Mouse (Mus musculus): ENCODE measurements at regions not wholly inside any gene's neighbourhood (a gene's known extent, or its start where the extent isn't known, plus 50 kb on each side); places are given as distances from the start of the nearest gene placed in this dataset.

DNA sequence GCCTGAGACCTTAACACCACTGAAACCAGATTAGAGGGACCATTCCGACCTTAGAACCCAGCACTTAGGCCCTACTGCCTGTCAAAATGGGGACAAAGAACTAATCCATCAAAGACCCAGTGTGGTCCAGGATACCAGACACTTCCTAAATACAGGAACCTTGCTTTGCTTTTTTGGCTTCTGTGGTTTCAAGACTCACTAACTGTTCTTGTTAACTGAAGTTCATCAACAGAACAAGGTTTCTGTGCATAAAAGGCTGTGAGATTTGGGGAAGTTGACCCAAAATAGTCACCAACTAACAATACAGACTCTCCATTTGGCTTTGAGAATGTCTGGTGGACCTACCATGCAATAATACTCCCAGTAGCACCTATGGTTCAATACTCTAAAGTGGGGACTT is 56.4 kb upstream of the Arglu1 start:
- no peak overlapping the region for H3K27ac ChIP-seq (ENCODE audit: low read depth, low read length)
- H3K9ac ChIP-seq (ENCODE audit: low read length), result no peak overlapping the region
- H3K4me2 ChIP-seq (ENCODE audit: low read length), result no peak overlapping the region
- no peaks in the 10 kb centered on the region for H3K4me1 ChIP-seq (ENCODE audit: control insufficient read depth, insufficient read depth, low read length)
- no peaks in the 10 kb centered on the region for H3K9me3 ChIP-seq (replicated peaks; ENCODE audit: control insufficient read depth, low read length)
- no peaks in the 10 kb centered on the region for H3K27me3 ChIP-seq (replicated peaks; ENCODE audit: control insufficient read depth, insufficient read depth, low read length)
- no peaks in the 10 kb centered on the region for H3K36me3 ChIP-seq (ENCODE audit: control insufficient read depth, insufficient read depth, low read length)
- no peak for DNase-seq (ENCODE audit: low spot score)
- WGBS, result 67% methylated on average over 1 of the region's 1 CpGs
- no peak for ATAC-seq
- no peak overlapping the region for H3K4me3 ChIP-seq (ENCODE audit: low read depth, low read length)

DNA sequence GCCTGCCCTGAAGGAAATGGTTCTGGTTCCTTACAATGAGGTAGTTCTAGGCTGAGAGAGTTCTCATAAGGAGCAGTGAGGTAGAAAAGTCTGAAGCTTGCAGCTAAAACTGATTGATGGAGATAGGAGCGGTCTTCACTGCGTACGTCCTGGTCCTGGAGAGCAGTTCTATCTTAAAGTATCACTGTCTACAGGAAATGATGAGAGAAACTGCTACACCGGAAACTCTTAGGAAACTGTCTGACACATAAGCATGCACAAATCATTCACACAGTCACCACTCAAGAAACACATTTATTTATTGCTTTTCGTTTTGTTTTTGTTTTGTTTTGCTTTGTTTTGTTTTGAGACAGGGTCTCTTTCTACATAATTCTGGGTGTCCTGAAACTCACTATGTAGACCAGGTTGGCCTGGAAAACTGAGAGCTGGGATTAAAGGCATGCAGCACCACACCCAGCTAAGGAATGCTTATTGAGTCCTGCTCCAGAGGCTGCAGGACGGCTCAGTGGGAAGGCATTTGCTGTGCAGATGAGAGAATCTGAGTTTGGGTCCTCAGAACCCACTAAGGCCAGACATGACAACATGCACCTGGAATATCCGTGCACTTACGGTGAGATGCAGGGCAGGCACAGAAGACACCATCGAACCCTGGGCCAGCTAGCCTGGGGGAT is 55.4 kb upstream of the Arglu1 start:
- H3K4me3 ChIP-seq (ENCODE audit: low read depth, low read length), result no peak overlapping the region
- H3K27me3 ChIP-seq (replicated peaks; ENCODE audit: control insufficient read depth, insufficient read depth, low read length), result no peaks in the 10 kb centered on the region
- no peak overlapping the region for H3K9ac ChIP-seq (ENCODE audit: low read length)
- H3K27ac ChIP-seq (ENCODE audit: low read depth, low read length), result no peak overlapping the region
- H3K9me3 ChIP-seq (replicated peaks; ENCODE audit: control insufficient read depth, low read length), result no peaks in the 10 kb centered on the region
- no peaks in the 10 kb centered on the region for H3K36me3 ChIP-seq (ENCODE audit: control insufficient read depth, insufficient read depth, low read length)
- H3K4me2 ChIP-seq (ENCODE audit: low read length), result no peak overlapping the region
- WGBS, result 87% methylated on average over 9 of the region's 9 CpGs
- ATAC-seq, result no peak
- no peak for DNase-seq (ENCODE audit: low spot score)
- H3K4me1 ChIP-seq (ENCODE audit: control insufficient read depth, insufficient read depth, low read length), result no peaks in the 10 kb centered on the region

All from forebrain, embryonic 14.5 days (tissue).